Mouse (Mus musculus): ENCODE results near the gene Dlk2.

- no peak for TF ChIP-seq FLI1 (IDR thresholded peaks at IDR 0.05; ENCODE audit: low read length)
- TF ChIP-seq GATA1 (IDR thresholded peaks at IDR 0.05; ENCODE audit: borderline replicate concordance, low read length), result no peak
Measured at GRCm38 (mm10) chr17:46255147-46255546, 42.1 kb upstream of the Dlk2 start.
